Mouse (Mus musculus): ENCODE data around the gene Caln1.

The Caln1 gene

DNA sequence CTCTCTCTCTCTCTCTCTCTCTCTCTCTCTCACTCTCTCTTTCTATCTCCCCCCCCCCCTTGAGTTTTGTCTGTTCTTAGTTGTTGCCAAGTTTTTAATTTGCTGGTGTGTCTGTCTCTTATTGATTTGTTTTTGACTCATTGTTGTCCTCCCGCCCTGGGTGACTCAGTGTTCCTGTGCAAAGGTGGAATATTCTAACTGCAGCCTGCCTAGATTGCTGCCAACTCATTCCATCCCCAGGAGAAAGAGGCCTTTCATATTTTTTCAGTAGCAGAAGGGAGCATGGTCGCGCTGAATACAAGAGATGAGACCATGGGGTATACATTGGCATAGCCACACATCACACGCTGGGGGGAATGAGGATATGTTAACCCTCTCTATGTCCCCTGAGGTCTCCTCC, 335.6 kb downstream of the Caln1 start:
- DNase-seq: no peak

DNA sequence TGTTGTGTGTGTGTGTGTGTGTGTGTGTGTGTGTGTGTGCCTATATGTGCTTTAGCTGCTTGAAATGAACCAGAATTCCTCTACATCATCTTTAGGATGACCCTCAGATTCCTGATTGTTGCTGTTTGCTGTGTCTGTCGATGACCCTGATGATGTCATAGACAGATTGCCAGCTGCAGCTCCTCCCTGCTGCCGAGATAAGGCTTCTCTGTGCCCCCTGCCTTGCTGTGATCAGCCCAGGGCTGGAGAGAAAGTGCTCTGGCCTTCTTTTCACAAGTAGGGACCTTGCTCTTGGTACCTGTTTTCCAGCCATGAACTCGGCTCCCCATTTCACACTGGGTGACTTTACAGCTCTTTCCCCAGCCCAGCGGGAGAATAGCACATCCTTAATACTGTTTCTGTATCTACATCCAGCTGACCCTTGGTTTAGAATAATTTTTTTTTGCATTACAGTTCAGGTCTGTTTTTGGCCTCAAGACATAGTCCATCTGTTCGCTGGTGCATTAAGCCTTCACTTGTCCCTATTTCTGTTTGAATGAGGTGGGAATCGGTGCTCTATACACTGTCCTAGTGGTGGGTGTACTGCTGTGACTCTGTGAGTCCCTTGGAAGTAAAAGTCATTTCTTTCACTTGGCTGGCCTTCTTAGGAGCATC, 337.1 kb downstream of the Caln1 start:
- DNase-seq: no peak

DNA sequence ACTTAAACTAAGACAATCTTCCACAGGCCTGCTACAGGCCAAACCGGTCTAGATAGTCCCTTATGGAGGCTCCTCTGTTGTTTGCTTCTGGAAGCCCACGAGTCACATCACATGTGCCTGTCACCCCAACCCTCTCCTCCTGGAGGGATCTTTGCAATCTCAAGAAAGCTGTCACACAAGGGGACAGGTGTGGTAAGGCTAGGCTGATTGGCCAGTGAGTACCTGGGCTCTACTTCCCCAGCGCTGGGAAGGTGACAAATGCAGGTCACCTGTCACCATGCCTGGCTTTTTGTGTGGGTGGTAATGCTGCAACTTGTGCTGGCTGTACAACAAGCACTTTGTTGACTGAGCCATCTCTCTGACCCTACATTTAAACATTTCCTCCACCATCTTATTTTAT, 338.5 kb downstream of the Caln1 start:
- no peak for DNase-seq

DNA sequence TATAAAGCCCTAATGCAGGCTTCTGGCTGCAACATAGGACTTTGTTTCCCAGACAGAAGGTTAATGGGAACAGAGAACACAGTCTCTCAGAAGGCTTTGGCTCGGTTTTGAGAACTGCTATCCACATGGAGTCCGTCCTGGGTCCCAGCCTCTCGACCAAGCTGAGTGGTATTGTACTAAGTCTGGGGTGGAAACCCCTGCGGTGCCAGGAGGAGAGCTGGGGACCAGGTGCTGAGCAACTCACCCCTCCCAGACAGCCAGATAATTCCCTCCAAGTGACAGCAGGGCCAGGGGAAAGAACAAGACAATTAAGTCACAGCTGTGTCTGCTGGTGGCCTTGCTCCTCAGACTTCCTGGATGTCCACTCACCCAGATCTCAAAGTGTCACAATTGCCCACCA, 339.4 kb downstream of the Caln1 start:
- no peak for DNase-seq

DNA sequence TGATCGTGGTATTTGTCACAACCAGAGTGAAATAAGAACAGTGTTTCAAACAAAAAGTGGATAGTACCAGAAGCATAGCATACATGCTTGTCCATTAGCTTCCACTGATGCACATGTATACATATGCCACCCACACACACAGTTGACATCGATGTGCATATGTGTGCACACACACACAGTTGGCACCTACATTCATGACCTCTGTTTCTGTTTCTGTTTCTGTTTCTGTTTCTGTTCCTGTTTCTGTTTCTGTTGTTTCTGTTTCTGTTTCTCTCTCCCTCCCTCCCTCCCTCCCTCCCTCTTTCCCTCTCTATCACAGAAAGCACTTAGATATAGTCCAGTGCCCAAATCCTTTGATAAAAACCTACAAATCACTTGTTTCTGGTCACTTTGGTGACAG, 342.4 kb downstream of the Caln1 start:
- no peak for DNase-seq

DNA sequence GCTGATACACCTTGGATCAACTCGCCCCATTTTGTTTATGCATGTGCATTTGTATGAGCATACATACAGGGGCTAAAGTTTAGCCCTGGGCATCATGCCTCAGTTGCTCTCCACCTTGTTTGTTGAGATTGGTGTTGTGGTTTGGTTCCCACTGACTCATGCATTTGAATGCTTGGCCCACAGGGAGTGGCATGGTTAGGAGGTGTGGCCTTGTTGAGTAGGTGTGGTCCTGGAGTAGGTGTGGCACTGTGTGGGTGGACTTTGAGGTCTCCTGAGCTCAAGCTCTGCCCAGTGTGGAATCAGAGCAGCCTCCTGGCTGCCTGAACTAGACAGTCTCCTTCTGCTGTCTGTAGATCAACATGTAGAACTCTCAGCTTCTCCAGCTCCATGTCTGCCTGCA, 343.0 kb downstream of the Caln1 start:
- no peak for DNase-seq

DNA sequence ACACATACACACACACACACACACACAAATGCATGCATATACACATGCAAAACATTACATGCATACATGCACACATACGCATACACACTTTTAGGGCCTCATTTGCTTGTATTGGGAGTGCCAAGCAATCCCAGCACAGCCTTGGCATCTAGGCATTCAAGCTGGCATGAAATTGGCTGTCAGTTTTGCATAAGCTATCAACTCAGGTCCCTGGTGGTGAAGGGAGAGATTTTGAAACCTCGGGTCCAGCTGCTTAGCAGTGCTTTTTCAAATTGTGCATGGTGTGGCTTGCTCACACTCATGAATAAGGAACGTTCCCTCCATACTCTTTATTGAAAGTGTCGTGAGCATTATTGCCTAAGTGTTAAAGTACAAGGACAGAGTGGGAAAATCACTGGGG, 345.9 kb downstream of the Caln1 start:
- DNase-seq: no peak

DNA sequence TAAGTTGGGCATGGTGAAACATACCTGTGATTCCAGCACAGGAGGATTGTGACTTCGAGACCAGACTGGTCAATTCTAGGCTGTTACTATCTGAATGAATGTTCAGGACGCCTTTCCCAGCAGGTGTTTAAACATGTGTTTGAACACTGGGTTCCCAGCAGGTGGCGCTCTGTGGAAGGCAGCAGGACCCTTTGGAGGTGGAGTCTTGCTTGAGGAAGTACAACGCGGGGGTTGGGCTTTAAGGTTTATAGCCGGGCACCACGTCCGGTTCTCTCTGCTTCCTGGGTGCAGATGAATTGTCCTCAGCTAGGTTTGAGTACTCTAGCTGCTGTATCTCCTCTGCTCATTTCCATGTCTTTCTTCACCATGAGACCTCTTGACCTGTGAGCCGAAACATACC, 349.1 kb downstream of the Caln1 start:
- DNase-seq: peak; percentile 19

DNA sequence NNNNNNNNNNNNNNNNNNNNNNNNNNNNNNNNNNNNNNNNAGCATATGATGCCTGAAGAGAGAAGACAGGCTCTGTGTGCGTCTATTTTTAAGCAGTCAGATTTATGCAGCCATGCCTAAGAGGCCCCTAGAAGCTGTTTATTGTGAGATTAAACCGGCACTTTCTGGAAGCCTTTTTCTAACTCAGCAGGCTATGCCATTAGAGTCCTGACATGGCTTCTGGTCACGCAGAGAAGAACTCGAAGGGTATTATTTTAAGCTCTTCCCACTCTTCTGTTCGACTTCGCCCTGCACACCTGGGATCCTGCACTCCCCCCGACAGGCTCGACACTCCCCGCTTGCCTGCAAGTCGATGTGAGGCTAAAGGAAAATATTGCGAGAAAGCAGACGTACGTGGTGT, 372.9 kb downstream of the Caln1 start:
- DNase-seq: no peak

DNA sequence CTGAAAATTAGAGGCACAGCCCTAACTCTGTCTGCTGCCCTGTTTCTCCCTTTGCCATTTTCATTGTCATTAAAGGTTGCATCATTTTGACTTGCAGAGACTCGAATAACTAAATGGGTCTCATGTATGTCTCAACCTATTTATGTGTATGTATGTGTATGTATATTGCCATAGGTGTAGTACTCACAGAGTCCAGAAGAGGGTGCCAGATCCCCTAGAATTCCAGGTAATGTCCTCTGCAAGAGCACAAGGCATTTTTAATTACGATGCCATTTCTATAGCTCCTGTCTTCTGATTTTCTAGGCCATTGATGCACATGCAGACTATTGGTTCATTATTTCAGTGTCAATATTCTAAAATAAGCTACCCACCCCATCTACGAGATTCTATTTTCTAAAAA, 388.3 kb downstream of the Caln1 start:
- peak; percentile 7 for DNase-seq

DNA sequence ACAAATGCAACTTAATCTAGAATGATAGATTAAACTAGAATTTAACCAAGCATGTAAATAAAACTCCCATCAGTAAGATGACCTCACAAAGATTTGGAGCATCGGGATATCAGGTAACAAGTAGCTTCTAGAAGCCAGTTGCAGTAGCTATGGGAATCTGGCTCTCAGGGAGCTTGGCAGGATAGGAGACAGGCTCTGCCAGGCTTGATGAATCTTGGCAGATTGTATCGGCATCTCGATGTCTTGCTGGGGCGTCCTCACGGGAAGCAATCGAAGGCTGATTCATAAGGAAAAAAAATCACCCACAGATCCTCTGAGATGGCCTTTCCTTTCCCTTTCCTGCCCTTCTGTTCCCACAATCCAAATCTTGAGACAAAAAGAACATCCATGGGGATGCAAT, 396.5 kb downstream of the Caln1 start:
- no peak for DNase-seq

DNA sequence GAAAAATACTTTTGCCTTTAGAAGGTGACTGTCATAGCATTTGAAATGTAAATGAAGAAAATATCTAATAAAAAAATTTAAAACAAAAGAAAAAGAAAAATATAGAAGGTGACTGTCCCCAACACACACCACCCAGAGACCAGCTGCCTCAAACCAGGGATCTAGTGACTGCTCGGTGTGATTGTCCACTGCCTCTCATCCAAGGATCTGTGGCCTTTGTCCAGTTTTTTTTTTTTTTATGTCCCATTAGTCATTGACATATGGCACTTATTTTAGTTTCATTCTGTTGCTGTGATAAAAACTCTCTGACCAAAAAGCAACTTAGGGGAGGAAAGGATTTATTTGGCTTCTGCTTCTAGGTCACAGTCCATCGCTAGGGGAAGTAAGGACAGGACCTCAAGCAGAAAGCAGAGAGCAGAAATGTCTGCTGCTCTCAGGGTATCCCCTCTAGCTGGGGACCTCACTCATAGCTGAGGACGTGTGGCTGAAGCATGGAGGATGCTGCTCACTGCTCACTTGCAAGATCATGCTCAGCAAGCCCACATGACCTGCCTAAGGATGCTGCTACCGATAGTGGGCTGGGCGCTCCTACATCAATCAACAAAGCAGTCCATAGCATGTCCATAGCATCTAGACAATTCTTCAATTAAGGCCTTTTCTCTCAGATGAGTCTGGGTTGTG, 401.9 kb downstream of the Caln1 start:
- no peak for DNase-seq

DNA sequence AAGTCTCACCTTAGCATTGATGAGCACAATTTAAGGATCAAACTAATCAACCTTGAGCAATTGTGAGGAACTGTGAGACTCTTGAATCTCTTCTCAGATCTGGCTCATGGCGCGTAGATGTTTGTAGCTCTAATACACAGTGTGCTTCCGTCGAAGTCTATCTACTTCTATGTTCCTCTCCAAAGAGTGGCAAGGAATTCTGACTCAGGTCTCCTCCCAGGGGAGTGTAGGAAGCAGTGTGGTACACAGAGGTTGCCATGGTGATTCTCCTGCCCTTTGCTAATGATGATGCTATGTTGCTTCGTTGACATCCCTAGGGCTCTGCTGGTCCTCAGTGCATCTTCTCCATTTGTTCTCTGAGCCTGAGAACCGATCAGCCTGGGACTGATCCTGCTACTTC, 403.2 kb downstream of the Caln1 start:
- DNase-seq: no peak

DNA sequence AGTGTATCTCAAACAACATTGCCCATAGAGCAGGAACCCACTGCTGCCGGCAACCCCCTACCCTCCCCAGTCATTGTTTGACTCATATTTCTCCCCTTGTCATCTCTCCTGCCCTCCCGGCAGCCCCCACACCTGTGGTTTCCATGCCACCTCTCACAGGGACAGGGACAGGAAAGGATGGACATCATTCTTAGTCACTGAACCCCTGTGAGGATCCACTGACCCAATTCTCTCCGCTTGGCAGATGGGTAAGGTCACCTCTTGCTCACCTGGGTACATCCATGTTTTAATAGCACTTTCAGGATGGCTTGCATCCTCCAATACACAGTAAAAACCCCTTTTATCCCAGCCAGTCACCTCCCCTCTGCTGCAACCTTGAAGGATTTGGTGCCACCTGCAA, 405.7 kb downstream of the Caln1 start:
- DNase-seq: no peak

DNA sequence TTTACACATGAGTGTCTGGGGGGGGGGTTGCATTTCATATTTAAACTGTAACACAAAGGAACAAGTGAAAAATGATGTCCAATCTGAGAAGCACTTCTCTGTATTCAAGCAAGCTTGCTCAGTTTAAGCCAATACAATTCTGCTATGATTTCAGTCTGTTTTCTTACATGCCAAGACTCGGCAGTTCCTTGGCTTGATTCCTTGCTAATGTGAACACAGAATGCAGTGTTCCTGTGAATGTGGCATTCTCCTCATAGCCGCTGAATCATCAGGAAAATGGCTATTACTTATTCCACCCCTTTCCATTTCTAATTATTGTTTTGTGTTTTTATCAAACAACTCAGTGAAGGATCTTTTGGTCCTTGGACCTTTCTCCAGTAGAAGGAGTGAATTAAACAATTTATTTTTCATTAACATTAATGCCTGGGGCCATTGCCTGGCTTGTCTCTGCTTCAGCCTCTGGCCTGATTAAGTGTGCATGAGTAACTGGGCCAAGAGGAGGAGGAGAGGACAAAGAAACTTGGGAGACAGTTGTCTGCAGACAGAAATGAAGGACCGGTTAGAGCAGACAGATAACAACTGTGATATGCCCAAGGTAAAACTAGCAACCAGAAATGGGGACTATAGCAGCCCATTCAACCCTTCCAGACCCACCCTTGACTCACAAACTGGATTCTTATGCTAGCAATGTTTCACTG, 423.6 kb downstream of the Caln1 start:
- DNase-seq: no peak

DNA sequence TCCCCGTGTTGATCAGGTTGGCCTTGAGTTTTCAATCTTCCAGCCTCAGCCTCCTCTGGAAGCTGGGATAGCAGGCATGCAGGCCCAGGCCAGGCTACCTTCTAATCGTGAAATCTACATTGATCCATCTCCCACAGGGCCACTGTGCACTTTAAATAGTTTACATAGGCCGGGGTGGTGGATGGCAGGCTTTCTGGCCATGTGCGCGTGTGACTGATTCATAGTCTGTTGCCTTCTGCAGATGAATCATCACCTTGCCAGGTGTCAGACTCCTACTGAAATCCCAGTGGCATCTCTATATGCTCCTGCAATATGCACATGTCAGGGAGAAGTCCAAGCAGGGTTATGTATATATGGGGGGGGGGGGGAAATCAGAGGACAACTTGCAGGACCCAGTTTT, 428.5 kb downstream of the Caln1 start:
- no peak for DNase-seq

DNA sequence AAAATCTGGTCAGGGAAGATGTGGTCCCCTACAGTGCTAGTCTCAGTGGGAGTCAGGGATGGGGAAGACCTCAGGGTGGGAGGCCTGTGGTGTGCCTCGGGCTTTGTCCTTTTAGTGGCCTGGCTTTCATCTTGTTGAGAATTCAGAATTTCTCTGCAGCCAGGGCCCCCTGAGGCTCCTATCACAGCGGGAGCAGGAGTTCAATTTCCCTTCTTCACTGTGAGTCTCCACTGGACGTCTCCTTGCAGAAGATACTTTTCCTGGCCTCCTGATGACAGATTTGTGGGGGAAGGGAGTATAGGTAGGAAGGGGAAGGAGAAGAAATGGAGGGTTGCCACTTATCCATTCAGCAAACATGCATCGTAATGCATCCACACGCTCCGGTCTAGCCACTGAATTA, 441.1 kb downstream of the Caln1 start:
- no peak for DNase-seq

DNA sequence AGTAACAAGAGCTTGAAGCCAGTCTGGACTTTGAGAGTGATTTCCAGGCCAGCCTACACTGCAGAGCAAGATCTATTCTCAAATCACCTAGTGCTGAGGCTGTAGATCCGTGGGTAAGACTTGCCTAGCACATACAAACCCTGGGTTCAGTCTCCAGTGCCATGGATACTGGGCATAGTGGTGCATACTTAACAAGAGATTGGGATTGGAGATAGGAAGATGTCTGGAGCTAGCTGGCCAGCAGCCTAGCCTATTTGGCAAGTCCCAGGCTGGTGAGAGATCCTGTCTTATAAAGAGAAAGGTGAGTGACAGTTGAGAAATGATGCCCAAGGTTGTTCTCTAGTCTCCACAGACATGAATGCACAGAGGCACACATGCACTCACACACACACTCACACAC, 441.6 kb downstream of the Caln1 start:
- no peak for DNase-seq

DNA sequence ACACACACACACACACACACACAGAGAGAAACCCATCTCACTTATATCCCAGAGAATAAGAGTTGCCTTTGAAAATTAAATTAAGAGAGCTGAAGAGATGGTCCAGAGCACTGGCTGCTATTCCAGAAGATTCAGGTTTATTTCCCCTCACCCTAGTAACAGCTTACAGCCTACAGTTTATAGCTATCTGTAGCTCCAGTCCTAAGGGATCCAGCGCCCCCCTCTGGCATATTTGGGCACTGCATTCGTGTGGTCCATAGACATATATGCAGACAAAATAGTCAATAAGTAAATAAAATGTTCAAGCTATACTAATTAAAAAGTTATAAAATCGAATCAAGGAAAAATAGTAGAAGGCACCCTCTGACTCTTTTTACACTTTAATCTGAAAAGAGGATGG, 442.0 kb downstream of the Caln1 start:
- DNase-seq: peak; percentile 70

DNA sequence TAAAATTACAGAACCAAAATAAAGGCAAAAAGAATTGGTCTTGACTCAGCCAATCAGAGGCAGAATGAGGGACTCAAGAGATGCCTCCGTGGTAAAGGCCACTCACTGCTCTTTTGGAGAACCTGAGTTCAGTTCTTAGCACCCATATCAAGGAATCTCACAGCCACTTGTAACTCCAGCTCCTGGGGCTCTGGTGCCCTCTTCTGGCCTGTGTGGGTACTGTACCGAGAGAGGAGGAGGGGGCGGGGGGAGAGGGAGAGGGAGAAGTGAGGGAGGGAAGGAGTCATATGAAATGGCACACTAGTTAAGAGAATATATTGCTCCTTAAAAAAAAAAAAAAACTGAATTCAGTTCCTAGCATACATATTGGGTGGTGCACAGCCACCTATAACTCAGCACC, 442.7 kb downstream of the Caln1 start:
- DNase-seq: peak; percentile 12

DNA sequence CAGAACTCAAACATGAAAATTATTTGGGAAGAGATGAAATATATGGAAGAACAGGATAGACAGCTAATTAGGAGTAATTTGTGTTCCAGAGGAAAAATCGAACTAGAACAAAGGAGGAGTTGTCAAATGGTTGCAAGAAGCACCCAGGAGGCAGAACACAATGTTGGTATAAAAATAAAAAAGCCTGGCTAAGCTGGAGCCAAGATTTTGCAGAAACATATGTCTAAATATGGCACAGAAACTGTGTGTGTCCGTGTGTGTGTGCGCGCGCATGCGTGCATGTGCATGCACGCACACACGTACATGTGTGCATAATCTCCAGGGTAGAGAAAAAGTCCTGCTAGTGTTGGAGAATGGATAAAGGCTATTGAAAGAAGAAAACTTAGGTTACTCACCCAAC, 443.3 kb downstream of the Caln1 start:
- DNase-seq: no peak

DNA sequence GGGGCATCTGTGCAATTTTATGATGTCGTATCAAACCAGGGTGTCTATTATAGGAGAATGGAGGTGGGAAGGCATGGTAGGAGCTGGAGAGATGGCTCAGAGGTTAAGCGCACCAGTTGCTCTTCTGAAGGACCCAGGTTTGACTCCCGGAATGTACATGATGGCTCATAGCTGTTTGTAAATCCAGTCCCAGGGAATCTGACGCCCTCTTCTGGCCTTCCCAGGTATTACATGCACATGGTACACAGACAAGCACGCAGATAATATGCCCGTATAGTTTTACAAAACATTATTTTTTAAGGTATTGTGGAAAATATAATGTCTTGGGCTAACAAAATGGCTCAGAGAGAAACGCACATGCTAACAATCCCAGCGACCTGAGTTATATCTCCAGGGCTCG, 443.8 kb downstream of the Caln1 start:
- DNase-seq: no peak

DNA sequence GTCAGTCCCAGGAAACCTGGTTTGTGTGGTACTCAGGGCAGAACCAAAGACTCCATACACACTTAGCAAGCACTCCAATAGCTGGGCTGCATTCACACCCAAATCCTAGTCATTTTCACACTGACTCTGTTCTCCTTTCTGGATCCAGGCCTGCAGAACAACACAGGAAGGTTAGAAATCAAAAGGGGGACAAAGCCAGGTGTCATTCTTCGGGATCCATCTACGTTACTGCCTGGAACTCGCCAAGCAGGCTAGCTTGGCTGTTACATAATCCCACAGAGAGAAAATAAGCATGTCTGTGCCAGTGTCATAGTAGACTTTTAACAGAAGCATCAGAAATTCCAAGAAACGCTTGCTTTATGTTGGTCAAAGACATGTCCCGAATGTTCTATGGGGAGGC, 446.1 kb downstream of the Caln1 start:
- no peak for DNase-seq

DNA sequence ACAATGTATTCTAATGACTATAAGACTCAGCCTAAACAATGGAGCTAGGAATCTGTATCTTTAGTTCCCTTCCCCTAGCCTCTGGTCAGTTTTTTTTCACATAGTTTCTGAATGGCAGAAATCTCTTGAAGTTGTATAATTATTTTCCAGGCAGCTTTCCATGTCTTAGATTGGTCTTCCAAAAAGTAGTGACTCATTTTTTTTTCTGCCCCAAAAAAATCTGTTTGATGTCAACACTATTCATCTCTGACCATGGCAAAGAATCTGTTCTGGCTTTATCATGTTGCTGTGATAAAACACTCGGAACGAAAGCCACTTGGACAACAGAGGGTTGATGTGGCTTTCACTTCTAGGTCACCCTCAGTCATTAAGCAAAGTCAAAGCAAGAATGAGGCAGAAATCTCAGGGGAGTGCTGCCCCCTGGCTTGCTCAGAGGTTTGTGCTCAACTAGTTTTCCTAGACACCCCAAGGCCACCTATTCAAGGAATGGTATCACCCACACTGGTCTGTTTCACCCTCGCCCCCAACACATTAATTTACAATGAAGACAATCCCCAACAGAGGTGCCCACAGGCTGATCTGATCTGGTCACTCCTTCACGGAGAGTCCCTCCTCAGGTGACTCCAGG, 450.9 kb downstream of the Caln1 start:
- DNase-seq: peak; percentile 16
